Mouse (Mus musculus) mature B cell (primary cell): ENCODE results near the gene Tmem54.

Experiments used
- in situ Hi-C: fragments of 300-500 bp; cut with MboI; formaldehyde crosslinking; loops from 2 replicates; pipeline ENCODE4 v1.14.3; 2019

Tmem54 gene

DNA sequence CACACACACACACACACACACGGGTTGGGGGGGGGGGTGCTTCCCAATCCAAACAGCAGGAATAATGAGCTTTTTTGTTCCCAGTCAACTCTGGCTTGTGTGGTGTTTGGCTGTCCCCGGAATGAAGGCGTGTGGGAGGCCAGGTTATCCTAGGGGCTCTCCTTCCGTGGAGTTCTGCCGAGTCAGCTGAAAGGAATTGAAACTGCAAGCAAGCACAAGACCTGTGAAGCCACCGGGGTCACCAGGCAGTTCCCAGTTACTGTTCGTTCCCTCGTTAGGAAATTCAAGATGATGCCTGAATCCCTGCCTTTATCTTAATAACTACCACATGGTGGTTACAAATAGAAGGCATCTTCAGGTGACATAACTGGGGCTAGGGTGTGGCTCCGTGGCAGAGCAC is 24.0 kb downstream of the Tmem54 start:
- in situ Hi-C loops = no loop called here

GRCm38 (mm10) chr4:129130149-129130548 is 24.8 kb downstream of the Tmem54 start:
- in situ Hi-C loops = no loop called here

DNA sequence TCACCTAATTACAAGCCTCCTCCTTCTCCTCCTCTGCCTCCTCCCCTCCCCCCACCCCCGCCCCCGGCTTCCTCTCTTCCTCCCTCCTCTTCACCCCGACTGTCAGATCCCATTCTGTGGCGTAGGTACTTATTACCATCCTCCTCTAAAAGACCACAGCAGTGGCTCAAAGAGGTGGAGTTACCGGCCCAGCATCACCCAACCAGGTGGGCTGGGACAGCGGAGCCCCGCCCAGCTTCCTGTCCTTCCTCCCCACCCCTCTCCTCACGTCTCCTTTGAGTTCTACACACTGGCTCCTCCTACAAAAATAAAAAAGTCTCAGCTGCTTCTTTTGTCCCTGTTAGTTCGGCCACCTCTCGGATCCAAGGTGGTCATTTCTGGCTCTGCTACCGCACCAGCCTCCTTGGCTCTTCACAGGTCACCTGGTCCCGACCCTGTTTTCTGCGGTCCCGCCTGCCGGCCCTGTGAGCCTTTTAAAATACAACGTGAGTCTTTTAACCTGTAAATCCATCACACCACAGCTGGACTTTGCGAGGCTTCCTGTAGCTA is 25.5 kb downstream of the Tmem54 start:
- in situ Hi-C loops = no loop called here

DNA sequence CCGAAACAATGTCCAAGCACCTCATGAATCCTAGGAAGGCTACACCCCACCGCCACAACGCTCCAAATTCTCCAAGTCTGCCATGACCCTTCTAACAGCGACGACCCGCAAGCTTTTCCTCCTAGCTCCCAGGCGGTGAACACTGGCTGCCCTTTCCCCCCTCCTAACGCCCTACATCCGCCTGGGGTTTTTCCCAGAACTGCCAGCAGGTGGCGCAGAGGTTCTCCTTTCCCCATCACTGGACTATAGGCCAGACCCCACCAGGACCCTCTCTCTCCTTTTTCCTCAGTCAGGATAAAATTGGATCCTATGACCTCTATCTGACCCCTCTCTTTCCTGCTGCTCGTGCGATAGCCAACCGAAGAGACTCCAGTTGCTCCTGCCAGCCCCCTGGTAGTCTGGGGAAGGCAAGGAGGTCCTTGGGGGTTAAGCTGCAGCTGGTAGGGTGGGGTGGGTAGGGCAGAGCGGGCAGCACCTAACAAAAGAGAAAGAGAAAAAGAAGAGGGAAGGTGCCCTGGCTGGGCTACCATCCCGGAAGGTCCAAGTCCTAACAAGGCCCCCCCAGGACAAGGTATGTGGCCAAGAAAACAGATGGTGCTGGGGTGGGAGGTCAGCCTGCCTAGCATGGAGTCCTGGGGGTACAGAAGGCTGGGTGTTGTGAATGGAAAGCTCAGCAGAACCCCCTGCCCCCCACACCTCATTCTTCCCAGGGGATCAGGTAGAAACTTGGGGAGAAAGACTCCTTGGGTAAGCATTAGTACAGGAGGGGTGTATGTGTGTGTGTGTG is 29.6 kb downstream of the Tmem54 start:
- in situ Hi-C loops = no loop called here

DNA sequence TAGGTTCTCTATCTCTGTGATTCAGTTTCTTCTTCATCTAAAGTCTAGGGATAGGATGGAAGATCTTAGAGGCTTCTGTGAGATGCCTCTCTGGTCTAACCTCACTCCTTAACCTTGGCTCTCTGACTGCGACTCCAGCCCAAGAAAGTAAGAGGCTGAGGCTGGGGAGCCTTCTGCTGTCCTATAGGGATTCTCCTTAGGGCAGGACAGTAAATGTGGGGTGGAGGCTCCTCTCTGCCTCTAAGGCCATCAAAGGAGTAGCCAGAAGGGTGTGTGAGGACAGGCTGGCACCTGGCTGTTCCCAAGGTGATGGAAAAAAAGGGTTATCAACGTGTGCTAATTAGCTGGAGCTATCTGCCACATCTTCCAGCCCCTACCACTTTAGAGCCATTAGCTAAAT is 30.3 kb downstream of the Tmem54 start:
- in situ Hi-C loops = no loop called here

DNA sequence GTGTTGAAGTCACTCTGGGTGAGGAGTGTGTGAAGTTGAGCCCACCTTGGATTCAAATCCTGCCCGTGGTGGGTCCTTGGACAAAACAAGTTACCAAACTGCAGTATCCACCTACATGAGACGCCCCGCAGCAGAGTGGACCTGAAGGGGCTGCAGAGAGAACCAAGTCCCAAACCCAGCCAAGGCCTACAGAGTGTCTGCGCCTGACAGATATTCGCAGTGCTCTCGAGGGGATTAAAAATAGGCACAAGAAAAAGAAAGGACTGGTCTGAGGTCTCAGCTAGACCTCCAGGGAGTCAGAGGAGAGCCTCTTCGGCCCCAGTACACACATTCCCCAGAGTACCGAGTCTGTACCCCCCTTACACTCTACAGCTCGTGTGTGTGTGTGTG is 30.8 kb downstream of the Tmem54 start:
- in situ Hi-C loops = no loop called here

DNA sequence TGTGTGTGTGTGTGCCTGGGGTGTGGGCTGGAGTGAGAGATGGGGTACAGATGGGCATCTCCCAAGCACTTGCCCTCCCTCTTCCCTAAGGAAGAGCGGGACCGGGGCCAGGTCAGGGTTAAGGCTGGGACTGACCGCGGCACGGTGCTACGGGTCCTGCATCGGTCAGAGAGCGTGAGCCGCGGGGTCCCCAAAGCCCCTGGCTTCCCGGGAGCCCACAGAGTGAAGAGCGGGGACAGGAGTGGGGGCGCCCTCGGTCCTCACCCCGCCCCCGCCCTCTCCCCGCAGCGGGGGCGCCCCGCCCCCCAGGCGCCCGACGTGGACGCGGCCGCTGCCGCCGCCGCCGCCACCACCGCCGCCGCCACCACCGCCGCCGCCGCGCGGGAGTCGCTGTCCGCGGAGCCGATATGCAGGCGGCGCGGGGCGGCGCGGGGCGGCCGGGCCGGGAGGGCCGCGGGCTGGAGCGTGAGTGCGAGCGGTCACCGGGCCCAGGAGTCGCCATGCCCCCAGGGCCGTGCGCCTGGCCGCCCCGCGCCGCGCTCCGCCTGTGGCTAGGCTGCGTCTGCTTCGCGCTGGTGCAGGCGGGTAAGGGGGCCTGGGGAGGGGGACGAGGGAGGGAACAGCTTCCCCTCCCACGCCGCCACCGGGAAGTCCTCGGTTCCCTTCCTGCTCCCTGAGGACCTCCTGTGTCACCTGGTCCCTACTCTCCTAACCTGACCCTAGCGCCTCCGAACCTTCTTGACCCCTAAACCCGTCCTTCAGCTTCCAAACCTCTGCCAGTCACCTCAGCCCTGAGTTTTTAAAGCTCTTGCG is 31.4 kb downstream of the Tmem54 start, which contains the start of gene Fndc5:
TSS of gene Fndc5 (plus strand) at position 421 of the 813 bp plus-strand sequence.
- in situ Hi-C loops = no loop called here

GRCm38 (mm10) chr4:129137392-129138321 is 32.3 kb downstream of the Tmem54 start:
- in situ Hi-C loops = no loop called here

DNA sequence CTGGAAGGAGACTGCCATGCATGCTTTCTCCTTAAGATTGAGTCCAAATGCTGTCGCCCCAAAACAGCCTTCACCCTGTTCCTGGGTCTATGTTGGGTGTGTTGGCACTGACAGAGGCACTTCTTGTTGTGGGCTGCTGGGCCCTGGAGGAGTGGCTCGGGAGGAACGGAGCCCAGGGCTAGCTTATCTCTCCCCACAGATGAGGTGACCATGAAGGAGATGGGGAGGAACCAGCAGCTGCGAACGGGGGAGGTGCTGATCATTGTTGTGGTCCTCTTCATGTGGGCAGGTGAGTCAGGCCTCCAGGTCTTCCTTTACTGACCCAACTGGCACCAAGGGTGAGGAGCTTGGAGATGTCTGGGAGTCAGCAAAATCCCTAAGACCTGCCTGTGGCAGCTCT is 34.3 kb downstream of the Tmem54 start:
- in situ Hi-C loops = no loop called here

DNA sequence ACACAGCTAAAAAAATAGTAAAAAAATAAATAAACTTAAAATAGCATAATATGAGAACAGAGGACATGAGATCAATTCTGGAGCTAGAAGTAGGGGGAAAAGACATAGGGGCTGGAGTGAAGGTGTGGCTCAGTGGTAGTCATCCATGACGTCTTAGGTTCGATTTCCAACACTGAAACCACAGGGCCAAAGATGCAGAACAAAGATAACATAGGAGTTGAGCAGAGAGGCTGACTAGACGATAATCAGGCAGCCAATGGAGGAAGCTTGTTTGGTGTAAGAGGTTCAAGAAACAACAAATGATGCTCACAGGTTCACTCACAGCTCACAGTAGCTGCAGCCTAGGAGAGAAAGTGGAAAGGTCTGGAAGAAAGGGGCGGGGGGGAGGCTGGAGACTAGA is 35.5 kb downstream of the Tmem54 start:
- in situ Hi-C loops = no loop called here

DNA sequence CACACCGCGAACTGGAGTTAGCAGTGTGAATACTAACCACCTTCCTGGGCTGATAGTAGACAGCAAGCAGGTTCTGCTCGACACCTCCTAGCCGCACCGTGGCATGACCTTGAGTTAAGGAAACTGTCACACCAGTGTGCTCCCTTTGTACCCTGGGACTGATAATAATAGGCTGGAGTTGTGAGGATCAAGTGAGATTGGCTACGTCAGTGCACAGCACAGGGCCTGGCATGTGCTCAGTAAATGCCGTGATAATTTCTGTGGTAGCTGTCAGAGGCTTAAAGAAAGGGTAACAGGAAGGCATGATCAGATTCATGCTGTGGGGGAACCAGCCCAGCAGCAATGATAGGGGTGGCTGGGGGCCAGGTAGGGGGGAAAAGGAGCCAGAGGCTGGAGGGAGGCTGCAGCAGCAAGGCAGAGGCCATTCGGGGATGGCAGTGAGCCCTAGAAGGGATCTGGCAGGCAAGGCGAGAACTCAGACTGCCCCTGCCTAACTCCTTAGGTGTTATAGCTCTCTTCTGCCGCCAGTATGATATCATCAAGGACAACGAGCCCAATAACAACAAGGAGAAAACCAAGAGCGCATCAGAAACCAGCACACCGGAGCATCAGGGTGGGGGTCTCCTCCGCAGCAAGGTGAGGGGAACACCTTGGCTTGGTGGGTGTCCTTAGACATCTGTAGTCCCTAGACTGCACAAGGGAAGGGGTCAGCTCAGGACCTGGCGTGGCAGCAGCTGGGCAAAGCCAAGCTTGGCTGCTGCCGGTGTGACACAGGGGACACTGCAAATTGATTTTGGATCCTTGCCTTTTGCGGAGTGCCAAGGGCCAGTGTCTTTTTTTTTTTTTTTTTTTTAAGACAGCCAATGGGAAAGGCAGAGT is 36.5 kb downstream of the Tmem54 start:
- in situ Hi-C loops = no loop called here

DNA sequence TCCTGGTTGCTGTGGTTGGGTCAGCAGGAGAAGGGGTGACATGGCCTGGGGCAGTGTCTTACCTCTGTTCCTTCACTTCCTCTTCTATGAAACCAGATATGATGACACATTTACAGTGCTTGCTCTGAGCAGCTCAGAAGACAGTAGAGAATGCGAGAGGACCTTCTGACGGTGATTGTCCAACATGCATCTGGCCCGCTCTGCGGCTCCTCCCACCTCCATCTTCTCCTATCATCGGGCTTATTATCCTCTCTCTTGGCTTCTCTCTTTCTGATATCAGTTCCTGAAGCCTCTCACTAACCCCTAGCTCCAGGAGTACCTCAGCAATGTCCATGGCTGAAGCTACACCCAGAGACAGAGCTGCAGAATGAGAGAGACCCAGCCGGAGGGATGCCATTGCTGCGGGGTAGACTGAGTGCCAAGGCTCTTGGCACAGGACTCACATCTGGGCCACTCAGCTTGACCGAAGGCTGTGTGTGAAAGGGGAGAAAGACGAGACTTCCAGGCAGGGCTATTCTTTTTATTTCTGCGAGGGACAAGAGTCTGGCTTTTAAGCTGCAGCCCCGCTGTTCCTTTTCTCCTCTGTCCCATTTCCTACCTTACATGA is 37.2 kb downstream of the Tmem54 start:
- in situ Hi-C loops = no loop called here

DNA sequence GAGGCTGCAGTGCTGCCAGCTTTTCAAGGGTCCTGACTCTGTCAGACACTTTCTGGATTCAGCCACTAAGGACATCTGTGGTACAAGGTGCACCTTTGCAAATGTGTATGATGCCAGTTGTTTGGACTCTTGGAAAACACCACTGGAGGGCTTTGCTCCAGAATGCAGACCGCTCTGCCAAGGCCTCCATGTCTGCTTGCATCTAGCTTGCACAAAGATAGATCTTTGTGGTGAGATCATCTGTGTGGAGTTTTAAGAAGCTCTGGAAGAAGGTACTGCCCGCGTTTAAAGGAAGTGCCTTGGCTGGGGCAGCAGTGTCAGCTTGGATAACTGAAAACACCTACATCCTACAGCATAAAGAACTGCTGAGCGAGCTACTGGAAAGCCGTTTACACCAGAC is 38.2 kb downstream of the Tmem54 start:
- in situ Hi-C loops = no loop called here

DNA sequence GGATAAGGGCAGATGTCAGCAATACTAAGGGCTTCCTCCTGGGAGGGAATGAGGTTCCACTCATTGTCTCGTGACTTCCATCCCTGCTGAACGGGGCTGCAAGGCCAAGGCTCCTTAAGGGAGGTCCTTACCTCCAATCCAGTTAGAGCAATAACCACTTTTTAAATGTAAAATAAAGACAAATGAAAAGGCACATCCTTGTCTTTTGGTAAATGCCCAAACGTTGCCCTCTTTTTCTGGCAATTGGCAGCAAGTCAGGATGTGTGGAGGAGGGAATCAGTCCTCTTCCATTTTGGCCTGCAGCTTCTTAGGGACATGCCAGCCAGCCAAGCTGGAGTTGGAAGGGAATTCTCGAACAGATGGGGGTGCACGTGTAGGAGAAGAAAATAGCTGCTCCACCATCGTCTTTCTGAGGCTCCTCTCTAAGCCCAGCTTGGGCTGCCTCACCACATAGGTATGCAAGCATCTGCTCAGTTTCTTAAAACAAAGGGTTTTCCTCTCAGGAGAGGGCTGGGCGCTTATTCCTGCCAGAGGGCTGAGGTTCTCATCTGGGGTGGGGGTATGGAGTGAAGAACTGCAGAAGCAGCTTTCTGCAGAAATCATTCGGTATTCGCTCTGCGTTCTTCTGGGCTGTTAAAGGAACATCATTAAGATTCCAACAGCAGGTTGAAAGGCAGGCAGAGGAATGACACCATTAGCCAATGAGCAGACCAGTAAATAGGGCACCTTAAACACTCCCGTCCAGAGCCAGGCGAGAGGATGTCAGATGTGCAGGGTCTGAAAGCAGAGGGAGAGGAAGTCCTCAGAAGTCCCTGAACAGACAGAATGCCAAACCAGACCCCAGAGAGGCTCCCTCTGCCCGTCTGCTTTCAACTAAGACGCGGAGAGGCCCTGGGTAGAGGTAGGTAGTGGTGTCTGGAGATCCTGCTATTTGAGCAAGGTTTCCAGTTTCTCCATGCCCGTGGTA is 39.3 kb downstream of the Tmem54 start:
- in situ Hi-C loops = no loop called here

- in situ Hi-C loops = no loop called here
These were observed 40.1 kb downstream of the Tmem54 start for GRCm38 (mm10) chr4:129145411-129145810.

DNA sequence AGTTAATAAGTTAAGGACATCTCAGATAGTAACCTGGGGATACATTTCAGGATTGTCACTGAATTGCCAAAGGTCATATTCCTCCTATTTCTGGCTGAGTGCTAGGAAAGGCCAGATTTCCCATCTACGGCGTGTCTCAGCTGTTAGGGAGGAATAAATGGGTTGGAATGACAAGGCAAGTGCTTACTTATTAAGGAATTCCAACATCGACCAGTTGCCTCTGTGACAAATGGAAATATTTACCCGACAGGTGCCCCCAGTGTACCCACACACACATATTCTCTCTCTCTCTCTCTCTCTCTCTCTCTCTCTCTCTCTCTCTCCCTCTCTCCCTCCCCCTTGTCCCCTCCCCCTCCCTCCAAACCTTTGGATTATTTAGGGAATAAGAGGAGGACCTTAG is 40.6 kb downstream of the Tmem54 start:
- in situ Hi-C loops = no loop called here

DNA sequence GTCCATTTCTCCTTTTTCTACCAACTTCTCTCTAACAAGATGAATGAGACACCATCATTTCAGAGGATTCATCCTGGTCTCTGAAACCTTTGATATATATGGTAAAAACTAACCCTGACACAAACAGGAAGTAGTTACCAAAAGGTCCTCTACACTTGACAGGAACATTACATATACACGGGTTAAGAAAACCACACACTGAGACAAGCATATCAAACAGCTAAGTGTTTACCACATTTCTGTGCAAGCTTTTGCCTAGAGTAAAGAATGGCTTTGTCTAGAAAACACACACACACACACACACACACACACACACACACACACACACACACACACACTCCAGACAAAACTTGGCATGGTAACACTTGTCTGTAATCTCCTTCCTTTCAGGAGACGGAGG is 41.0 kb downstream of the Tmem54 start:
- in situ Hi-C loops = no loop called here

GRCm38 (mm10) chr4:129147552-129148103 is 42.3 kb downstream of the Tmem54 start:
- in situ Hi-C loops = no loop called here

DNA sequence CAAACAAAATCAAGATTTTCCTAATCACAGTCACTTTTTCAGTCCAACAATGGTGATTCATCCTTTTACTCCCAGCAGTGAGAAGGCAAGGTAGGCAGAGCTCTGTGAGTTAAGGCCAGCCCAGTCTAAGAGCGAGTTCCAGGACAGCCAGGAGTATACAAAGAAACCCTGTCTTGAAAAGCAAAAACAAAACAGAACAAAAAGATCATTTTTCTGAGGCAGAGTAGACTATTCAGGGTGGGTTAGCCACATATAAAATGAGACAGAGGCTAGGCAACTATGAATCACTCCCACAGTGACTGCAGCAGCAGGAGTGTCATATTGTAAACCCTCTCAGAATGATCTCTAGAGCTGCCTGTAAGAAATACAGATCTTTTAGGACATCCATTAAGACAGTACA is 44.0 kb downstream of the Tmem54 start:
- in situ Hi-C loops = no loop called here
